Mouse (Mus musculus) olfactory bulb, adult 2 months (tissue): ENCODE measurements around the gene Kmt2a. TPM values are rescaled to one million over a fixed set of nuclear protein-coding genes. Genes with fewer than 3 reads are reported as not detected.
A peak's percentile ranks its signal among the peaks of the same experiment; 100 is the strongest.

Experiments
- H3K27ac ChIP-seq: fragments of 200-500 bp; 2 replicates; pipeline ENCODE4 v1.5.1; 2012; ENCODE audit warnings: low read depth, low read length; ENCODE audit not compliant: insufficient read depth
- H3K4me1 ChIP-seq: fragments of 200-500 bp; 2 replicates; pipeline ENCODE4 v1.6.1; 2012; ENCODE audit warnings: low read length; ENCODE audit not compliant: control insufficient read depth, insufficient read depth
- H3K4me3 ChIP-seq: fragments of 200-500 bp; 2 replicates; pipeline ENCODE4 v1.5.1; 2012; ENCODE audit warnings: mild to moderate bottlenecking, low read depth, low read length, moderate library complexity; ENCODE audit not compliant: insufficient read depth
- CTCF ChIP-seq: fragments of 200-500 bp; IDR thresholded peaks from 2 replicates; pipeline ENCODE4 v1.5.1; 2012; ENCODE audit warnings: low read depth, mild to moderate bottlenecking, low read length, moderate library complexity; ENCODE audit not compliant: insufficient read depth
- POLR2A ChIP-seq: fragments of 200-500 bp; IDR thresholded peaks from 2 replicates; pipeline ENCODE4 v1.6.1; 2012; ENCODE audit warnings: mild to moderate bottlenecking, low read depth, low read length, moderate library complexity; ENCODE audit not compliant: insufficient read depth
- WGBS: fragments of 180-500 bp; shearing (Covaris S2); methylation state at CpG from one replicate; pipeline ENCODE4 v1.1.7; 2018; 5-methylcytosine and 5-hydroxymethylcytosine counted together
- polyA plus RNA-seq: library from polyadenylated mRNA; stranded (reverse); fragments of >200 nt; gene quantifications from 2 replicates; pipeline ENCODE4 v1.2.4, GENCODE M21; 2012; ENCODE audit warnings: low replicate concordance; ENCODE audit not compliant: missing spikeins, insufficient read depth, insufficient read length

Gene Kmt2a
- polyA plus RNA-seq, 1 experiment: 83.9 TPM

DNA sequence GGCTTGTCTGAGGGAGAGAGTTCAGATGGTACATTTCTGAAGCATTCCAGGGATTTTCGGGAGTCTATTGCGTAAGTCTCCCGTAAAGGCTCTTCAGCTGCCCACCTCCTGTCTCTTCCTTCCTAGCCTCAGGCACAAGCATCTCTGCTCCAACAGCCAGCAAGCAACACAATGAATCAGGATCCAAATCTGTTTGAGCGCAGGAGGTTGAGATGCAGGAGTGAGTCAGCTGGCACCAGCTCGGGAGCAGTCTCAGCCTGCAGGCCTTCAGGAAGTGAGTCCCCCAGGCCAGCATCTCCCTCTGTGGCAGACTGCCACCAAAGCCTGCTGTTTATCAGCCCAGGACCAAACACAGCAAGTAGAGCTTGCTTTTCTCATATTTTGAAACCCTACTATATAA lies 23.9 kb upstream of the Kmt2a start:
- peaks cover 27% of the 10 kb centered on the region for H3K4me1 ChIP-seq
- 5% methylated on average over 5 of the region's 5 CpGs for WGBS
- H3K27ac ChIP-seq: peak overlapping the region; percentile 94
- no peak overlapping the region for H3K4me3 ChIP-seq
- TF ChIP-seq POLR2A: no peak
- TF ChIP-seq CTCF: no peak

DNA sequence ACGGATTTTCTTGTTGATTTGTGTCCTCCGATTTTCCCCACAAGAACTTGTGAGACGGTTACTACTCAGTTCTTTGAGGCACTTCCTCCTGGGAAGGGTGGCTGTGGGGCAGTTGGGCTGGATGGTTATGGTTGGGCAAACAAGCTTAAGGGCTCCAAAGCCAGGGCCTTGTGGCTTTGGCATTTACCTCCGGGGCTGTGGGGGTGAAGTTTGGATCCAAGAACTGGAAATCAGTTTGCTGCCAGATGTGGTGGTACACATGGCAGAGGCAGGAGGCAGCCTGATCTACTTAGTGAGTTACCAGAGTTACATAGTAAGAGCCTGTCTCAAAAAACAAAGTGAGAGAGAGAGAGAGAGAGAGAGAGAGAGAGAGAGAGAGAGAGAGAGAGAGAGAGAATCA lies 22.8 kb upstream of the Kmt2a start:
- no peak overlapping the region for H3K4me3 ChIP-seq
- H3K27ac ChIP-seq: peak overlapping the region; percentile 94
- no peak for TF ChIP-seq POLR2A
- TF ChIP-seq CTCF: no peak
- 80% methylated on average over 4 of the region's 4 CpGs for WGBS
- H3K4me1 ChIP-seq: peaks cover 27% of the 10 kb centered on the region

DNA sequence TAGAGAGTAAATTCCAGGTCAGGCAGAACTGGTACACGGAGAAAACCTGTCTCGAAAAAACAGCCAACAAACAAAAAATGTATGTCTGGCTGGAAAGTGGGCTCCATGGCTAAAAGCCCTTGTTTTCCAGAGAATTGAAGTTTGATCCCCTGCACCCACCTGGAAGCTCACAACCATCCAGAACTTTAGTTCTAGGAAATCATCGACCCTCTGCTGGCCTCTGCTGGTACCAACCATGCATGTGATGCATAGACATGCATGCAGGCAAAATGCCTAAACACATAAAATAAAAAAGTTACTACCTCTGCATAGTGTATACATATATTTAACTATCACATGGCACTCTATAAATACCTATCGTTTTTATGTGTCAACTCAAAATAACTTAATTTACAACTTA lies 19.3 kb upstream of the Kmt2a start:
- TF ChIP-seq CTCF (no peak), POLR2A (no peak)
- WGBS: 68% methylated on average over 4 of the region's 4 CpGs
- no peak overlapping the region for H3K27ac ChIP-seq
- peaks cover 12% of the 10 kb centered on the region for H3K4me1 ChIP-seq
- H3K4me3 ChIP-seq: no peak overlapping the region

DNA sequence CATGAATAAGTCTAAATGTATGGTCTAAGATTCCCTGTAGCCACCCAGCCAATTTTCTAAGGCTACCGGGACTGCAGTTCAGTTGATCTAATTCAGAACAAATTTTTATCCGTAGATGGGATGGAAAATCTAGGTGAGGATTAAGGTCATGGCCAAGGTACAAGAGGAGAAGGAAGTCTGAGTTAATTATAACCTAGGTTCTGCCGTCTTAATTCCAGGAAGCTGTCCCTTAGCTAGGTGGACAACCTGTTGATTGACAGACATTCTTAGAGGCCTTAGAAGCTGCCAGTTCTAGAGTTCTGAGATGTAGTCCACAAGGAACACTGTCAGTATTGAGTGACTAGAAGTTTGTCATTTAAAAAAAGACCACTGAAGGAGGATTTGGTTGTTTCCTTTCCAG lies 18.6 kb upstream of the Kmt2a start:
- H3K27ac ChIP-seq: no peak overlapping the region
- no peak overlapping the region for H3K4me3 ChIP-seq
- 88% methylated on average over 3 of the region's 3 CpGs for WGBS
- peaks cover 7% of the 10 kb centered on the region for H3K4me1 ChIP-seq
- no peak for TF ChIP-seq POLR2A
- TF ChIP-seq CTCF: no peak

DNA sequence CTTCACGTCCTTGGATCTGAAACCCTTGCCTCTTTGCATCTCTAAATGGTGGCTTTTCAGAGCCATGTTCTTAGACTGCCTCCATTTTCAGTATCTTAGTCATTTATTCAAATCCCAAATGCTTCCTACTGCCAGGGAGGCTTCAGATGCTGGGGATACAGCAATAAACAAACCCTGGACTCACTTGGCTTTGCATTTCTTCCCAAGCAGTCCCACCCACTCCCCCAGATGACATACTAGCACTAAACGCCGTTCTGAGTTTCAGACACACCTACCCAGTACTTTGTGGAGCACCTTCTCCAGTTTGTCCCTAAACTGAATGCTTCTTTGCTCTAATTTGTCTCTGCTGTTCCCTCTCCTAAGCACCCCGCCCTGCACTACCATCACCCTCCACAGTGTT lies 15.9 kb upstream of the Kmt2a start:
- 46% methylated on average over 4 of the region's 4 CpGs for WGBS
- no peak overlapping the region for H3K4me3 ChIP-seq
- no peak overlapping the region for H3K27ac ChIP-seq
- peaks cover 7% of the 10 kb centered on the region; the same call in 1 of the 2 replicates for H3K4me1 ChIP-seq
- TF ChIP-seq POLR2A: no peak
- no peak for TF ChIP-seq CTCF

DNA sequence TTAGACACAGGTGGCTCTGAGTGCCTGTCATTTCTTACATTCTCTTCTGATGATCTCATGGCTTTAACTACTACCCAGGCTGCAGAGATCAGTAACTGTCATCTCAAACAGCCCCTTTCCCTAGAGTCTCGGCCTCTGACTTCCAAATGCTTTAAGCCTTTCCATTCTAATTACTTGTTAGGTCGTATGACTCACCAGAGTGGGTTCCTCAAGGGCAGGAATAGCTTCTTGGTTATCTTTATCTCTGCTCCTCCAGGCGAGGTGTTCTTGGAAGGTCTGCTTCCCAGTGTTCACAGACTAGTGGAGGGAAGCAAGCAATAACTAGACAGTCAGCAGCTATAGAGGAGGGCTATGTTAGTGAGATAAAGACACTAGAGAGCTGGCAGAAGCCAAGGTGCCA lies 11.6 kb upstream of the Kmt2a start:
- H3K4me1 ChIP-seq: peaks cover 9% of the 10 kb centered on the region; the same call in 1 of the 2 replicates
- 25% methylated on average over 3 of the region's 3 CpGs for WGBS
- TF ChIP-seq CTCF (no peak), POLR2A (no peak)
- no peak overlapping the region for H3K4me3 ChIP-seq
- peak overlapping the region; percentile 67 for H3K27ac ChIP-seq

DNA sequence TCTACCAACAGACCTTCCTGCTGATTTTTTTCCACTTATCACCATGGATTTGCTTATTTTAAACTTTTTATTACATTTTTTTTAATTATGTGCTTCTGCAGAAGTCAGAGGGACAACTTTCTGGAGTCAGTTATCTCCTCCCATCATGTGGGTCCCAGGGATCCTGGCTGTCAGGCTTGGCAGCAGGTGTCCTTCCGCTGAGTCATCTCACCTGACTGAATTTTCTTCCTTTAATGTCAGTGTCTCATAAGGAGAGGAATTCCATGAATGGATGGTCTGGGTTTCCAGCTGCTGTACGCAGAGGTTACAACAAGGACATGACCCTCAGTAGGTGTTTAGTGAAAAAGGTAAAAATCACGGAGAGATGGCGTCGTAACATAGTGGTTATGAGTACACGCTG lies 10.1 kb upstream of the Kmt2a start:
- 94% methylated on average over 6 of the region's 6 CpGs for WGBS
- H3K27ac ChIP-seq: no peak overlapping the region

DNA sequence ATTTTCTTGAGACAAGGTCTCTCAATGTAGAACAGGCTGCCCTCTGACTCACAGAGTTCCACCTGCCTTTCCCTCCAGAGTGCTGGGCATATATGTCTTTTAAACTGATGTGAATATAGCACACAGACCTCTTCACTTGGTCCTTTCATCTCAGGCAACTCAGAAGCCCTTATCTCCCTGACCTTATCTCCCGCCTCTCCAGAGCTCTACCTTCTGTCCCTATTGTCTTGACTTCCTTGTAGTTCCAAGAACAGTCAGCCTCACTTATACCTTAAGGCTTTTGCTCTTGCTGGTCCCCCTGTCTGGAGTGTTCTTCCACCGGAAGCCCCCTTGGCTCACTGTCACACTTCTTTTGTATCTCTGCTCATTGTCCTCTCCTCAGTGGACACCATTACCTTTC lies 9.0 kb upstream of the Kmt2a start:
- TF ChIP-seq POLR2A (no peak), CTCF (no peak)
- Histone ChIP-seq H3K4me3 (no peak overlapping the region), H3K27ac (no peak overlapping the region), H3K4me1 (peaks cover 9% of the 10 kb centered on the region; the same call in 1 of the 2 replicates)
- WGBS: 75% methylated on average over 2 of the region's 2 CpGs

More for the DNA sequence above, 10.1 kb upstream of the Kmt2a start:
- TF ChIP-seq POLR2A: no peak
- TF ChIP-seq CTCF: no peak
- Histone ChIP-seq H3K4me1 (peaks cover 9% of the 10 kb centered on the region; the same call in 1 of the 2 replicates), H3K4me3 (no peak overlapping the region)

DNA sequence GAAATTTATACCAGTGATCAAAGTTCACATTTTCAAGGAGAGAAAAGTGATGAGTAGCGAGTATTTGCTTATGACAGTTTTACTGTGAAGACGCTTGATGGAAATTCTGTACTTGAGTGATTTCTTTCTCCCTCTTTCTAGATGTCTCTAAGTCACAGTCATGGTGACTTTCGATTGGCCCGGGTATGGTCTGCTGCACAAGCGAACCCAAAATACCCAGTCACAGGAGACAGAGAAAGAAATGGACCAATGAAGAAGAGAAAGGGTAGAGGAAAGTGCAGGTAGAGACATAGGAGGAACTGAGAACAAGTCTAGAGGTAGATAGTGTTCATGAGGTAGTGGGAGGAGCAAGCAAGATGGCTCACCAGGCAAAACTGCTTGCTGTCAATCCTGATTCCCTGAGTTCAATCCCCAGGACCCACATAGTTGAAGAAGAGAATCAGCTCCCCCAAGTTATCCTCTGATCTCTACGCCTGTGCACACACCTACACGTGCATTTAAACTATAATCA lies 7.1 kb upstream of the Kmt2a start:
- peaks cover 5% of the 10 kb centered on the region; the same call in 1 of the 2 replicates for H3K4me1 ChIP-seq
- no peak overlapping the region for H3K27ac ChIP-seq
- TF ChIP-seq CTCF: no peak
- no peak for TF ChIP-seq POLR2A
- WGBS: 86% methylated on average over 7 of the region's 7 CpGs
- no peak overlapping the region for H3K4me3 ChIP-seq

DNA sequence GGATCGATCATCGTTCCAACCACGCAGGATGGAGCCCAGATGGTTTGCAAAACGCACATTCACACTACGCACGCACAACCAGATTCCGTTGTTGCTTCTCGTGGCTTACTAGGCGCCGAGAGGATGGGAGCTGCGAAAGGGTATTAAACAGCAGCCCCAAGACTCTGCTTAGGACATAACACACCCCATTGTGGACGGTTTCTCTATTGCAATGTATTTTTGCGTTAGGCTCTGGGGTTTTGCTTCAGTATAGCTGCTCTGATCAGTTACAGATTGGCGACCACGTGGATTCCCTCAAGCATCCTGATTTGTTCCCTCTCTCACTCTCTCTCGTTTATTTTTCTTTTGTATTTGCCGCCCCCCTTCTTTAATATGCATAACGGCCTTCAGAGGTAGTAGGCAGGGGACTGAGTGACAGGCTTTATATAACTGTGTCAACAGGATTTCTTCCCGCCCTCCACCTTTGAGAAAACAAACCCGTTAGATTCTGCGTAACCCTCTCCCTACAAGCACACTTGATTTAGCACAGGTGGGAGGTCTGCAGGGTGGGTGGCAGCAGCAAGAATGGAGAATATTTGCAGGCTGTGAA lies 2.0 kb upstream of the Kmt2a start:
- peak overlapping the region; percentile 93 for H3K27ac ChIP-seq
- WGBS: under 1% methylated on average over 21 of the region's 21 CpGs

More for the DNA sequence above, 2.0 kb upstream of the Kmt2a start:
- peak overlapping the region; percentile 58 for H3K4me3 ChIP-seq
- peaks cover 8% of the 10 kb centered on the region for H3K4me1 ChIP-seq
- no peak for TF ChIP-seq CTCF
- TF ChIP-seq POLR2A: no peak
